Mouse (Mus musculus): Measurements from ENCODE around the gene Rpl7a. TPM values are rescaled to one million over a fixed set of nuclear protein-coding genes. Genes with fewer than 3 reads are reported as not detected.
"Not testable (repeated sequence)": the region's sequence is repeated elsewhere in the genome, so short reads cannot be mapped to it uniquely, and the experiment has no call there.

Gene Rpl7a
- 980 and 1,073 TPM in 2 replicates for polyA plus RNA-seq (2012; rRNA removed)

DNA sequence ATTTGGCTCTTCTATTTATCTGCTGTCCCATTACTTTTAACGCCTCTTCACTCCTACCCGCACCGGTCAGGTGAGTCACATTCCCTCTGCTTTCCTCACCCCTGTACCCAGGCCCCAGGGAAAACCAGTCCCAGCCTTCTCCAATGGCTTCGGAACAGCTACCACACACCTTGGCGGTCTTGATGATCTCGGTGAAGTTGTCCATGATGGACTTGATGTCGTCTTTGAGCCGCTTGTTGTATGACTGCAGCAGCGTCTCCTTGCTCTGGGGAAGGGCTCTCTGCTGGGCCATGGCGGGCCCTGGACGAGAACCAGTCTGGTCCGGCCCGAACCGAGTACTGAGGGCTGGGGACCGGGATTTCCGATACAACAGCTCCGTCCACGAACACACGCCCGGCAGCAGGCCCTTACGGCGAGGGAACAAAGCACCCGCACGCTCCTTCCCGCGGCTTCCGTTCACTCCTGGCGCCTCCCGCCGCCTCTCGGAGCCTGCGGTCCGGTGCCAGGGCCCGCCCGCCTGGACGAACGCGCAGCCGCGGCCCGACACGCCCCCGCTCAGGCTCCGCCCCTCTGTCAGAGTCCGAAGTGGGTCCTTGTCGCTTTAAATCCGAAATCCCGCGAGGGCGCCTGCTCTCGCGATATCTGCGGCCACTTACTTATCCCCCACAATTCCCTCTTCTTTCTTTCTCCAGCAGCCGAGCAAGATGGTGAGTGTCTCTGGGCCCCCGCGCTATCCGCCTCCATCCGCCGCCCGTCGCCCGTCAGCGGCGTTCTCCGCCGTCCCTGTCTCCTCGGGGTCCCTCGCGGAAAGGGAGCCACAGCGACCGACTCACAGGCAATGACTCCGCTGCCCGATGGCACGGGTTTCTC lies at the start of gene Rpl7a, which contains the start of gene Med22:
Gene Rpl7a, plus strand, starts transcription at position 641 of the 870 bp plus-strand sequence.
Gene Med22, minus strand, starts transcription at position 554 of the 870 bp plus-strand sequence.
- under 1% methylated on average over 74 of the region's 74 CpGs for WGBS
- peak; percentile 92 for DNase-seq (ENCODE audit: low read depth, low spot score)

DNA sequence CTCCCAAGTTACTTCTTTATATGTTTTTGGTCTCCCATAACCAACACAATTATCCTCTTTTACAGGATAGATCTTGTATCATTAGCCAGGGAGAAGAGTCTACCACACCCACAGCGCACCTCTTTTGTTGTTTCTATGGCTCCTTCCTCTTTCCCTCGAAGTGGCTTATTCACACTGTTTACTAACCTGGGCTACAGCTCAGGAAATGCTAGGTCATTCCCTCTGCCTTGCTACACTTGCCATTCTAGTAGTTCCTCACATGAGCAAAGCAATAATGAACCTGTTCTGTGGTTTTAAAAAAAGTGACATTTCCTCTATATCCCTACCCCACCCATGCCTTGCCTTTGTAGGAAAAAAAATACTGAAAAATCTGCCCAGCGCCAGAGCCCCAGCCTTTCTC lies 47.7 kb upstream of the Rpl7a start:
- peak; percentile 32 for DNase-seq (ENCODE audit: low read depth, low spot score)
- 36% methylated on average over 3 of the region's 3 CpGs for WGBS

DNA sequence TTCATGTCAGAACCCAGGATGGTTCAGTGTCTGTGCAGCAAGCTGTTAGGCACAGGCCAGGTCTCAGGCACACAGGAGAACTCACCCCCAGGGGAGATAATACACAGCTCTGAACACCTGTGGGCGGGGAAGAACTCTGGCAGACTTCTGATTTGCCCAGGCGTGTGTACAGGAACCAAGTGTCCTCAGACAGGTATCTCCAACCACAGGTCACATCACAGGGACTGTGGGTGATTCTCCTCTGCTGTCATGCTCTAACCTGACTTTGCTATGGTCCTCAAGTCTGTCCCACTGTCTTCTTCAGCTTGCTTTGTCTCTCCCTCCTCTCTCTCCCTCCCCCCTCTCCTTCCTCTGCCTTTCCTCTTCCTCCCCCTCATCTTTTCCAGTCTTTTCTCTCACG lies 45.7 kb upstream of the Rpl7a start, which contains the start of gene Abo:
Gene Abo, minus strand, starts transcription at position 101 of the 400 bp plus-strand sequence.
- DNase-seq (ENCODE audit: low read depth, low spot score) = no peak
- 46% methylated on average over 3 of the region's 3 CpGs for WGBS

DNA sequence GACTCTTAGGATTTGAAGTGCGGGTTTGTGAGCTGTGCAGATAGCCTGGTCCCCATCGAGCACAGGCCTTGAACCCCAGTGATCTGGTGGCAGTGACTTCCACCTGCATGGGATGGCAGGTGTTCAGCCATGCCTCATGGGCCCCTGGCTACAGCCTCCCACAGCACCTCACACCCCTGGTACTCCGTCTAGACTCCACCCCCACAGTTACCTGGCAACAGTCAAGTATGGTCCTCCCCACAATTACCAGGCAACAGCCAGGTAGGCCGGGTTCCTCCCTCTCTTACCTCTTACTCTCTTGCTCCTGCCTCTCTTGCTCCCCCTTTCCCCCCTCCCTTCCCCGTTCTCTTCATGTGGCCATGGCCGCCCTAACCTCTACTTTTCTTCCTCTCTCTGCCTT lies 39.9 kb upstream of the Rpl7a start:
- no peak for DNase-seq (ENCODE audit: low read depth, low spot score)
- WGBS = 61% methylated on average over 6 of the region's 6 CpGs

DNA sequence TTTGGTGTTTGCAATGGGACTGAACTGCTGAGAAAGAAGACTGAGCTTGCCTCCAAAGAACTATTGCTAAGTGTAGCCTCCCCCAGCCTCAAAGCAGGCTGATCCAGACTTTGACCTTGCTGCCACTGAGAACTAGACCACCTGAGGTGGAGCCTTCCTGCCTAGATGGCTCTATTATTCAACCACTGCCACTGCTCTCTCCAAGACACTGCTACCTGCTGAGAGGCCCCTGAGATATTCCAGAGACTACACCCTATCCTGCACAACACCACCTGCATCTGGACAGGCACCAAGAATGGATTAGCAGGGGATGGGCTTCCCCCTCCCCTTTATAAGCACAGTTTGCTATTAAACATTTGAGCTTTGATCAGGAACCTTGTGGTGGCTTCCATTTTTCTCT lies 32.0 kb upstream of the Rpl7a start:
- no peak for DNase-seq (ENCODE audit: low read depth, low spot score)

DNA sequence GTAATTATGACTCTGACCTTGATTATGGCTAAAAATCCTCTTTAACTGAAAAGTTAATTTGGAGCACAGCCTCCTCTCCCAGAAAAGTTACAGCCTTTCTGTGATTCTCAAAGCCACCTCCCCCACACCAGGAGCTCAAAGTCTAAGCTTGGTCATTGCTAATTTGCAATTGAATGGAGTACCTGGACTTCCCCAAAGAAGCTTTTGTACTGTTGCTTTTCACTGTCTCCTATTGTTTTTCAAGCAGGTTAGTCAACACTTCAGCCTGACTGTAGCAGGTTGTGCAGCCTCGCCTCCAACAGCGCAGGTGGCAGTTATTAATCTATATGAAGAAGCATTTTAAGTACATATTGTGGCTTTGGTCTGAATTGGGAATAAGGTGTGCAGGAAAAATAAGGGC lies 25.0 kb upstream of the Rpl7a start:
- 92% methylated on average over 2 of the region's 2 CpGs for WGBS
- DNase-seq (ENCODE audit: low read depth, low spot score) = not testable (repeated sequence)

DNA sequence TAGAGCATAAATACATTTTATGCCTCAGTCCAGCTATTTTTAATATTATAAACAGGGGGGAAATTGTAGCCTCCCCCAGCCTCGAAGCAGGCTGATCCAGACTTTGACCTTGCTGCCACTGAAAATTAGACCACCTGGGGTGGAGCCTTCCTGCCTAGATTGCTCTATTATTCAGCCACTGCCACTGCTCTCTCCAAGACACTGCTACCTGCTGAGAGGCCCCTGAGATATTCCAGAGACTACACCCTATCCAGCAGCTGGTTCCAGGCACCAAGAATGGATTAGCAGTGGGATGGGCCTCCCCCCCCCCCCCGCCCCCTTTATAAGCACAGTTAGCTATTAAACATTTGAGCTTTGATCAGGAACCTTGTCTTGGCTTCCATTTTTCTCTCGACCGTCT lies 24.4 kb upstream of the Rpl7a start:
- 60% methylated on average over 4 of the region's 4 CpGs for WGBS
- not testable (repeated sequence) for DNase-seq (ENCODE audit: low read depth, low spot score)

DNA sequence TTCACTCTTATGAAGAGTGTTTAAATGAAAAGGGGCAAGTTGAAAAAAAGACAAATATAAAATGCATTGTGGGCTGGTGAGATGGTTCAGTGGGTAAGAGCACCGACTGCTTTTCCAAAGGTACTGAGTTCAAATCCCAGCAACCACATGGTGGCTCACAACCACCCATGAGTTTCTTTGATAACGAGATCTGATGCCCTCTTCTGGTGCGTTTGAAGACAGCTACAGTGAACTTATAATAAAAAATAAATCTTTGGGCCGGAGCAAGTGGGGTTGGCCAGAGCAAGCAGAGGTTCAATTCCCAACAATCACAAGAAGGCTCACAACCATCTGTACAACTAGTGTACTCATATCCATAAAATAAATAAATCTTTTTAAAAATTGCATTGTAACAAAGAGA lies 14.7 kb upstream of the Rpl7a start:
- WGBS = 92% methylated on average over 4 of the region's 4 CpGs
- no peak for DNase-seq (ENCODE audit: low read depth, low spot score)

DNA sequence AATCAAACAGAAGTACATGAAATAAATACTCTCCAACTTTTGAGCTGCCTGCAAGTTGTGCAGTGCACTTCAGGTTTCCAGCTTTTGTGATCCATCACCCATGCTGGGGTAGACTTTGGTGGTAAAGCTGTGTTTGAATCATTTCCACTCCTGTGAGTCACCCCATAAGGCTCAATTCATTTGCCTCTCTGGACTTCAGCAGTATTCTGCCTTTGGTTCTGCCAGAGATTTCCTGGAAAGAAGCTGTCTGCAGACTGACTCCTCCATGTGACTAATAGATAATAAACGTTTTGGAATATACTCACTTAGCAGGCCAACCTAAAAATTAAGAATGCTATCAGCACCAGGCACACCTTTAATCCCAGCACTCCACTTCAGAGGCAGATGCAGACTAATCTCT lies 9.8 kb upstream of the Rpl7a start:
- WGBS = 31% methylated on average over 1 of the region's 1 CpGs
- DNase-seq (ENCODE audit: low read depth, low spot score) = no peak

DNA sequence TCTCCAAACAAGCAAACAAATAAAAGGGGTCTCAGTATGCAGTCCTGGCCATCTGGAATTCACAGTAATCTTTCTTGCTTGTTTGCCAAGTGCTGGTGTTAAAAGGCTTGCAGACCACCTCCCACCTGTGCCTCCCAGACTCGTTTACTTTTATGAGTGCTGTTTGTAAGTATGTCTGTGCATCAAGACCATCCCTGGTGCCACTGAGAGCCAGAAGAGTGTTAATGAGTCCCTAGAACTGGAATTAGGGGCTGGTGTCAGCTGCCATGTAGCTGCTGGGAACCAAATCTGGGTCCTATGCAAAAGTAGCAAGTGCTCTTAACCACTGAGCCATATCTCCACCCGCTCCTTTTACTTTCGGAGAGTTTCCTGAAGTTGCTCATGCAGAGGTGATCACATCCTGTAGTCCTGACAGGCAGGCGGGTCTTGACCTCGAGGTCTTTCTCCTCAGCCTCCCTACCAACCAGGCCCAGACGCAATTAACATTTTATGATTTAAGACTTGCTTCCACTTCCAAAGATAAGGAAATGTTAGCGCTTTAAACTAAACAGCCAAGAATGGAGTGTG lies 8.6 kb upstream of the Rpl7a start:
- WGBS = 1% methylated on average over 7 of the region's 7 CpGs
- DNase-seq (ENCODE audit: low read depth, low spot score) = no peak

DNA sequence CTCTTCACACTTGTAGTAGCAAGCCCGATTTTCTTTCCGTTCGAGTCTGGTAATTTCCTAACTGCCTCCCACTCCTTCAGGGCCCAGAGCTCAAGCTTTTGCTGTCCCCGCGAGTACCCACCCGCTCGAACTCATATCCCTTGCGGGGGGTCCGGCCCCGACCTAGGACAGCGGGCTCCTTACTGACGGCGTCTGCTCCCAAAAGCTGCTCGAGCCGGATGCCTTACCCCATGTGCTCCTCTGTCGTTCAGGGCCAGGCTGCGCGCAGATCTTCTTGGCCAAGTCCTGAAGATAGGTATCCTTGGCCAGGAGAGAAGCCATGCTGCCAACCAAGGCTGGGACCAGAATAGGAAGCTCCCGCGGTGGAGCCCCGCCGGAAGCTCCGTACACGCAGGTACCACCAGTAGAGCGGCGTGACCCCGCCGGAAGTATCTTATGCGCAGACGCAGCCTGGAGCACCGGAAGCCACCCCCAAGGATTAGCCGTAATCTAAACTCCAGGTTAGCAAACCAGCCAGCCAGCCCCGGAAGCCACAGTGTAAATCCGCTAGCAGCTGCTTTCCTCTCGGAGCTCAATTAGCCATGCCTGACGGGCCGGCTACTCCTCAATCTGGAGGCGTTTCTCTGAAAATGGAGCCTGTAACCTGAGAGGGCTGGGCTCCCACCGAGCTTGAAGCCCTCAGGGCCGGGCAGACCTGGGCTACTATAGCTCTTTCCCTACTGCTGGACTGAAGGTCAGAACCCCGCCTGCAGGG lies 7.9 kb upstream of the Rpl7a start, which contains the start of gene Surf6:
Gene Surf6, minus strand, starts transcription at position 413 of the 754 bp plus-strand sequence.
- WGBS = under 1% methylated on average over 41 of the region's 41 CpGs
- DNase-seq (ENCODE audit: low read depth, low spot score) = peak; percentile 89

DNA sequence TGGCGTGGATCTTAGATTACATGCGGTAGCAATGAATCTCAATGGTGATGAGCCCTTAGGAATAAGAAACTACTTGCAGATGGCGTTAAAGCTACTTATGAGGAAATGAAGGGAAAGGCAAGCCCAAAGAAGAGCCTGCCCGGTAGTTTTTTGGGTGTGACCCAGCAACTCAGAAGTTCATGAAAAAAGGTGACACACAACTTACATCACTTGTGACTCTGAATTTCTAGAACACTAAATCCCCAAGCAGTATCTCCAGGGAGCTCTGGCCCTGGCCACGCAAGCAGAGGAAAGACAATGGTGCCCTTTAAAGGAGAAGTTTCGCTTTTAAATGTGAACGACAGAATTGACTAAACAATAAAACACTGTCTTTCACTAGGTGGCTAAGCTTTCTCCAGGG lies 7.3 kb upstream of the Rpl7a start:
- 2% methylated on average over 7 of the region's 7 CpGs for WGBS
- DNase-seq (ENCODE audit: low read depth, low spot score) = no peak

DNA sequence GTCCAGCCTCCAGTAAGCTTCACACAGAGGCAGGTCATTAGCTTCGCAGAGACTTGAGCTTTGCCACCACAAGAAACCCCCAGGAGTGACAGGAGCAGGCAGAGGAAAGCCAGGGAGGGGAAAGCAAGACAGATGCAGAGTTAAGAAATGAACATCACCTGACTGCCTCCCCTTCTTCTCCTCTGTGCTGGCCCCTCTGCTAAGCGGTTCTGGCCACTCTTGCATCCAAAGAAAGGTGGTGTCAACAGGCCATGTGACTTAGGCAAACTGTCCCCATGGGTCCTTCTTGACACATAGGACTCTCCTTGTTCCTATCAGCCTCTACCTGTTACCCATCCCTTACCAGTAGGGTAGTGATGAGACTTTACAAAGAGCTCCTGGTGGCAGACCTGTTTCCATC lies 4.6 kb upstream of the Rpl7a start:
- no peak for DNase-seq (ENCODE audit: low read depth, low spot score)
- WGBS = 93% methylated on average over 2 of the region's 2 CpGs

DNA sequence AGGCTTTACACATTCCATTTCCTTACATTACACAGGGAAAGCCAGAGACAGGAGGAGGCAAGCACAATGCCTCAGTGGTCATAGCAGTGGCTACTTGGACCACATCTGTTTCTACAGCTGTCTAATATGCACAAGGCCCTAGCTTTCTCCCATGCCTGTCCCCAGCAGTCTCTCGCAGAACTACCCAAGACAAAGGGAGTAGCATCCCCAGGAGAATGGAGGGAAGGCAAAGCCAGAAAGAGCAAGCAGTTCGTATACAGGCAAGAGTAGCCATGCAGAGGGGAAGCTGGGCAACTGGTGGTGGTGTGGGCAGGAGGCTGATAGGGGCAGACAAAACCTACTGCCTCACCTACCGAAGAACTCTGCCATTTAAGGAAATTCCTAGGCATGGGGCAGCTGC lies 4.1 kb upstream of the Rpl7a start:
- no peak for DNase-seq (ENCODE audit: low read depth, low spot score)
- 94% methylated on average over 3 of the region's 3 CpGs for WGBS

DNA sequence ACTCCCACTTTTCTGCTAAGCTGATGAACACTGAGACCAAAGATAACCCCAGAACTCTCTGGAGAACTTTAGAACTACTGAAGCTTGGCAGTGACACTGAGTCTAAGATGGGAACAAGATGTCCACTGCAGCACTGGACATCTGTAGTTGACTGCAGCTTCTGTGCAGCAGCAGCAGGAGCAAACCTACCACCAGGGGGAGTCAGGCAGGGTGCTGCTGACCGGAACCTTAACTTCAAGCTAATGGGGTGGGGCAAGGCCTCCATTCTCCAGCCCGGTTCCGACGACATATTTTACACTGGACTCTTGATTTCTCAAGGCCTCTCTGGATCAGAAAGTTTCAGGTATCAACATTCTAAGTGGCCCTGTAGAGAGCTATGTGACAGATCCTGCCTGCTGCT lies 3.5 kb upstream of the Rpl7a start:
- 17% methylated on average over 4 of the region's 4 CpGs for WGBS
- DNase-seq (ENCODE audit: low read depth, low spot score) = no peak

DNA sequence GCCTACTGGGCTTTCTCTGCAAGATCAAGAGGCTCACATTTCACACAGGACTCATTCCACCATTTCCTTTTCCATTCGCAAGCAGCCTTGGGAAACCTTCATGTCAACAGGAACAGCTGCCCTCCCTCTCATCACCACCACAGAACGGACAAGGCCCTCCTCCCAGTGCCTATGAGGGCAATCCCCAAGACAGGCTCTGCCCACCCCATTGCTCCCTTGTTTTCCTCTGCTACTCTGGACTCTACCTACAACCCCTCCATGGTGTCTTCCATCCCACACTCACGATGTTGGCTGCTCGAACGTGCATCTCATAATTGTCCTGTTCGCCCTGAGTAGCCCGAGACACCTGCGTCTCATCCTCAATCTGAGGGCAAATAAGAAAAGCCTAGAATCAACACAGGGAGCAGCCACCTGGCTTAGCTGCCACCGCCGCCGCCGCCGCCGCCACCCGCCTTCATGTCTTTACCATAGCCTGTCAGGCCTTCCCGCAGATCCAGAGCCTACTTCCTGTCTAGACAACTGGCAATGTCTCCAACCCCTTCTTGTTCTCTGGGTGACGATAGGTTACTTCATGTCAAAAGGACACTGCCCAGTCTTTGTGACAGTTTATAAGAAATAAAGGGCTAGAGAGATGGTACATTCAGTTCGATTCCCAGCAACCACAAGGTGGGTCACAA lies 1.7 kb upstream of the Rpl7a start:
- DNase-seq (ENCODE audit: low read depth, low spot score) = no peak
- 40% methylated on average over 18 of the region's 18 CpGs for WGBS

DNA sequence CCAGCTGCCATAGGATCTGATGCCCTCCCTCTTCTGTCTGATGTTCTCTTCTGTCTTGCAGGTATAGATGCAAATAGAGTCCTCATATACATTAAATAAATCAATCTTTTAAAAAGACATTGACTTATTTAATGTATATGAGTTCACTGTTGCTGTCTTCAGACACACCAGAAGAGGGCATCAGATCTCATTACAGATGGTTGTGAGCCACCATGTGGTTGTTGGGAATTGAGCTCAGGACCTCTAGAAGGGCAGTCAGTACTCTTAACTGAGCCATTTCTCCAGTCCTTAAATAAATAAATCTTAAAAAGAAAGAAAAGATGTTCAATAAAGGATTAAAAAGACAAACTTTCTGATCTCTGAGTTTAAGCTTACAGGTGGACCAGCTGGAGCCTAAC lies 1.2 kb upstream of the Rpl7a start:
- no peak for DNase-seq (ENCODE audit: low read depth, low spot score)

DNA sequence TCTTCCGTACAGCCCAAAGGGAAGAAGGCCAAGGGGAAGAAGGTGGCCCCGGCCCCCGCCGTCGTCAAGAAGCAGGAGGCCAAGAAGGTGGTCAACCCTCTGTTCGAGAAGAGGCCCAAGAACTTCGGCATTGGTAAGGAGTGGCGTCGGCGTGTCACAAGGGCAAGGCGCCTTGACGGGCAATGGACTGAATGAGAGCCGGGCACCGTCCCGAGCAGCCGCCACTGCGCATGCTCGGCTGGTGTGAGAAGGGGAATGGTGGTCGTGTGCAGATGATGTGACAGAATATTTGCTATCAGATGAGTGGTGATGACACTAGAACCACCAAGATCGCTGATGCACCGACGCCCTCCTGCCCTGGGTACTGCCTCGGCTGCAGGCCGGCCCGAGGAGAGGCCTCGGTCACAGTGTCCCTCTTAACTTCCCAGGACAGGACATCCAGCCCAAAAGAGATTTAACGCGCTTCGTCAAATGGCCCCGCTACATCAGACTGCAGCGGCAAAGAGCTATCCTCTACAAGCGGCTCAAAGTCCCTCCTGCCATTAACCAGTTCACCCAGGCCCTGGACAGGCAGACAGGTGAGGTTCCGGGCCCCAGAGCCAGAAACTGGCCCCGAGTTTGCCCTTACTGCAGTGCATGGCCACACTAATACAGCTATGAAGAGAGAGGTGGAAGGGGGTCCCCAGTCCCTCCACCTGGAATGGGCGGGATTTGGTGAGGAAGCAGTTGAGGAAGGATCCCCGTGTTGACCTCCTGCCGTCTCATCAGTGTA lies 616 bp downstream of the Rpl7a start:
- WGBS = under 1% methylated on average over 37 of the region's 37 CpGs
- no peak for DNase-seq (ENCODE audit: low read depth, low spot score)

DNA sequence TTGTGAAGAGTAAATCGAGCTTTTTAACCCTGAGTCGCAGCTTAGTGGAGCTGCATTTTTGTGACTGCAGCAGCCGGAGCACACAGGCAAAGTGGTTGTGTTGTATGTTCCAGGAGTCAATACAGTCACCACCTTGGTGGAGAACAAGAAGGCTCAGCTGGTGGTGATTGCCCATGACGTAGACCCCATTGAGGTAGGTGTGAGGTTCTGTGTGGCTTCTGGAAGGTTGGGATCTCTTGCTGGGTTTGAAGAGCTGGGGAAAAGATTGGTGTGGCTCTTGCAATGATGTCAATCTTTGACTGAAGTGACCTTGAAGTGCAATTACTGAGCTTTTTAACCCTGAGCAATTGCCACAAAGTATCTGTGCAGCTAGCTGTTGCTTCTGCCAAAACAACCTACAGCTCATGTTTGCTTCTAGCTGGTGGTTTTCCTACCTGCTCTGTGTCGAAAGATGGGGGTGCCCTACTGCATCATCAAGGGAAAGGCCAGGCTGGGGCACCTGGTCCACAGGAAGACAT lies 1.7 kb downstream of the Rpl7a start:
- DNase-seq (ENCODE audit: low read depth, low spot score) = no peak
- 28% methylated on average over 5 of the region's 5 CpGs for WGBS

All from large intestine, adult 2 months (tissue).